Mouse (Mus musculus) erythroblast, embryonic 14.5 days (primary cell): ENCODE results near the gene Mrpl33.

Source experiments
- GATA1 ChIP-seq: IDR thresholded peaks from 2 replicates; pipeline ENCODE4 v1.6.1; 2012; ENCODE audit warnings: low read length, inconsistent platforms, mixed read lengths
- TAL1 ChIP-seq: IDR thresholded peaks from 3 replicates; pipeline ENCODE4 v1.6.1; 2012; ENCODE audit warnings: low read length, inconsistent platforms, mixed read lengths

DNA sequence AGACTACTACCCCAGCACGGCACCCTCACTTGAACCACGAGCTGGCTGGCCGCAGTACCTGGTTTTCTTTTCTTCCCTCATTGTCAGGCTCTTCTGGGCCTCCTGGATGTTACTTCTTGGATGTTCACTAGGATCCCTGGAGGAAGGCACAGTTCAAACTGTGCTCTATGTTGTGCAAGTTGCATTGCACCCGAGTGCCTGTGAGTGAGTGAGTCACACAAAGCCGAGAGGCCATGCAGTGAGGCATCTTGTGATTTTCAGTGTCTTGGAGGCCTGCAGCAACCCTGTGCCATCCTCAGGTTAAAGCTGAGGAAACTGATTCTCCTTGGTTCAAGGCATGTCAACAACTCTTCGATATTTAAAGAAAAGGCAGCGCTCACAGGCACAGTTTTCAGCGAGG lies 31.8 kb downstream of the Mrpl33 start:
- TF ChIP-seq TAL1 (no peak), GATA1 (no peak)
